Mouse (Mus musculus): ENCODE results near the gene Bicdl2. TPM values are rescaled to one million over a fixed set of nuclear protein-coding genes. Genes with fewer than 3 reads are reported as not detected.

The Bicdl2 gene
- total and polyA plus RNA-seq, 3 experiments: not detected

DNA sequence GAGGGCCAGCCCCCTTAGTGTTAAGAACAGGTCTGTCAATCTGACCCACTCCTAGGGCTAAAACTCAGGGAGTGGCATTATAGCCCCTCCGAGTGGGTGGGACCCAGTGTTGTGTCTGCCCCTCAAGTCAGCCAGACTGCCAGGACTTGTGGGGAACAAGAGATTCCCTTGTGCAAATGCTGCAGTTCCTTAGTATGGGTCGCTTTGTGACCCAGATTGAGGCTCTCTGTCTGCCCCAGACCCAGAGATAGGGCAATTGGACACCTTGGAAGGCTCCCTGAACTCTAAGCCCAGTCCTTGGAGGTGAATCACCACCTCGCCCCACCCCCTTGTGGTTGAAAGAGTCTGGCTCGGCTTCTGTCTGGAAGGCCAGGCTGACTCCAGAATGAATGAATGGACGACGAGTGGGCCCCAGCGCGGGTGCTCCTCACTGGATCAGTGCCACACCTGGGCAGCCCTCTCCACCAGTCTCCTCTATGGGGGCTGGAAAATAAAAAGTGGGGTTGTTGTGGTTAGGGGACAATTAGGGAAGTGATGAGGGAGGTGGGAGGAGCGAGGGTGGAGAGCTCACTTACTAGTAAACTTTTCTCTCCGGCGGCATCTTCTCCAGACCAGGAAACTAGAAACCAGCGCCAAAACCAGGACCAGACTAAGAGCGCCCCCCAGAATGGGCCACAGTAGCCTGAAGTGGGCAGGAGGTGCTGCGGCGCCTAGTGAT lies 15.4 kb downstream of the Bicdl2 start:
- H3K27ac ChIP-seq: peak overlapping the region; percentile 93
- peak; percentile 69 to 71 for DNase-seq
- peak overlapping the region; percentile 69 for H3K9ac ChIP-seq (ENCODE audit: low read depth, low read length)
- peaks cover 2% of the 10 kb centered on the region for H3K4me1 ChIP-seq (ENCODE audit: control insufficient read depth, insufficient read depth, low read length)
- H3K4me3 ChIP-seq: peak overlapping the region; percentile 67
- TF ChIP-seq EP300 (IDR thresholded peaks at IDR 0.05; ENCODE audit: insufficient read depth, low read depth, low read length): no peak
- TF ChIP-seq CTCF (IDR thresholded peaks at IDR 0.05): peak; percentile 45
- peaks cover 6% of the 10 kb centered on the region for H3K27me3 ChIP-seq (ENCODE audit: control insufficient read depth, insufficient read depth, low read length)
- no peaks in the 10 kb centered on the region for H3K79me2 ChIP-seq (replicated peaks; ENCODE audit: control insufficient read depth, insufficient read depth, low read length)
- no peaks in the 10 kb centered on the region for H3K36me3 ChIP-seq (ENCODE audit: control insufficient read depth, insufficient read depth, low read length)
- WGBS: 16% methylated on average over 15 of the region's 15 CpGs
- intact Hi-C loops (cut with DNase I): no loop called here

DNA sequence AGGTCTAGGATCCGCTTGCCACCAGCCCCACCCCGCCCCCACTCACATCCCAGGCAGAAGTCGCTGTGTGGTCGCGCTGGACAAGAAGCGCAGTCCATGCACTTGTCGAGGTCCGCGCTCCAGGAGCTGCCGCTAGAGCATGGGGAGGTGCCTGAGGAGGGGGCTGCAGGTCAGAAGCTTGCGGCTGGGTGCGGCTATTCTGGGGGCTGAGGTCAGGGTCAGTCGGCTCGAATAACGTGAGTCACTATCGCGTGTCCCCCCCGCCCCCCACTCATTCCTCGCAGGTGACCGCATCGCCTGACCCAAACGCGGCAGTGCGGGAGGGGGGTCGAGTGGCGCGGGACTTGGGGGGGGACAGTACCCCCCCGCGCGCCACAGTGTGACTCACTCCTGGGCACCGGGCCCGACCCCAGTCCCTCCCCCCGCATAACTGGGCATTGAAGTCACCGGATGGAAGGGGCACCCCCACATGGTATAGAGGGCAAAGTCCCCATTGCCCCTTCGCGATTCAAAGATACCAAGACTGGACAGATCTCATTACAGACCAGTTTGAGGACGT lies 16.2 kb downstream of the Bicdl2 start:
- H3K4me3 ChIP-seq: peak overlapping the region; percentile 67
- TF ChIP-seq EP300 (IDR thresholded peaks at IDR 0.05; ENCODE audit: insufficient read depth, low read depth, low read length) (0 out of 2 replicates have a peak, but pooled peaks have one; percentile 5), POLR2A (IDR thresholded peaks at IDR 0.05; ENCODE audit: insufficient read depth, low read depth, low read length) (no peak), CTCF (IDR thresholded peaks at IDR 0.05) (no peak)
- peak overlapping the region; percentile 69 for H3K9ac ChIP-seq (ENCODE audit: low read depth, low read length)
- DNase-seq: peak; percentile 75 to 79
- no peaks in the 10 kb centered on the region for H3K36me3 ChIP-seq (ENCODE audit: control insufficient read depth, insufficient read depth, low read length)
- peaks cover 6% of the 10 kb centered on the region for H3K27me3 ChIP-seq (ENCODE audit: control insufficient read depth, insufficient read depth, low read length)
- H3K4me1 ChIP-seq (ENCODE audit: control insufficient read depth, insufficient read depth, low read length): peaks cover 2% of the 10 kb centered on the region
- intact Hi-C loops (cut with DNase I): no loop called here
- under 1% methylated on average over 37 of the region's 37 CpGs for WGBS
- H3K27ac ChIP-seq: peak overlapping the region; percentile 93
- H3K79me2 ChIP-seq (replicated peaks; ENCODE audit: control insufficient read depth, insufficient read depth, low read length): no peaks in the 10 kb centered on the region

DNA sequence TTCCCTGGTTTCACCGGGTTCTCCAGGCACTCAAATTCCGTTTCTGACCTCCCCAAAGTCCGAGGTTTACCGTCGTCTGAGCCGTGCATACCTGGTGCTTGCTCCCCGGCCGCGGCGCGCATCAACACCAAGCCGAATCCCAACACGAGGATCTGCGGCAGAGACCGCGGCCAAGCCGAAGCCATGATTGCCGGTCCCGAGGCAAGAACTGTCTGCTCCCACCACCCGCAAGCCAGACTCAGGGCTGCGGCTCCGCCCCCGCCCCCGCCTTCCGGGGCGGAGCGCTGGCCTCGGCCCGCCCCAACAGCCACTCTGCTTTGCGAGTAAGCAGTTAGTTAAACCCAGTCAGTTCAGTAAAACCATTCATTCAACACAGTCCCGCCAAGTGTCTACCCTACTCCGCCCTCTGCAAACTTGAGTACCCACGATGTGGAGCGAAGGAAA lies 17.0 kb downstream of the Bicdl2 start, which contains the start of gene Tnfrsf12a:
Tnfrsf12a (minus strand) TSS at position 233 of the 444 bp plus-strand sequence.
- under 1% methylated on average over 34 of the region's 34 CpGs for WGBS
- Histone ChIP-seq H3K9ac (ENCODE audit: low read depth, low read length) (peak within 1 kb of the TSS; percentile 69), H3K27me3 (ENCODE audit: control insufficient read depth, insufficient read depth, low read length) (peaks cover 6% of the 10 kb centered on the region), H3K4me1 (ENCODE audit: control insufficient read depth, insufficient read depth, low read length) (peaks cover 2% of the 10 kb centered on the region), H3K4me3 (peak within 1 kb of the TSS; percentile 67), H3K27ac (peak within 1 kb of the TSS; percentile 93), H3K79me2 (replicated peaks; ENCODE audit: control insufficient read depth, insufficient read depth, low read length) (no peaks in the 10 kb centered on the region), H3K36me3 (ENCODE audit: control insufficient read depth, insufficient read depth, low read length) (no peaks in the 10 kb centered on the region)
- TF ChIP-seq CTCF (IDR thresholded peaks at IDR 0.05) (no peak), POLR2A (IDR thresholded peaks at IDR 0.05; ENCODE audit: insufficient read depth, low read depth, low read length) (peak; percentile 97), EP300 (IDR thresholded peaks at IDR 0.05; ENCODE audit: insufficient read depth, low read depth, low read length) (peak; percentile 70; the same call in 1 of the 2 replicates)
- intact Hi-C loops (cut with DNase I): no loop called here
- DNase-seq: peak; percentile 93

DNA sequence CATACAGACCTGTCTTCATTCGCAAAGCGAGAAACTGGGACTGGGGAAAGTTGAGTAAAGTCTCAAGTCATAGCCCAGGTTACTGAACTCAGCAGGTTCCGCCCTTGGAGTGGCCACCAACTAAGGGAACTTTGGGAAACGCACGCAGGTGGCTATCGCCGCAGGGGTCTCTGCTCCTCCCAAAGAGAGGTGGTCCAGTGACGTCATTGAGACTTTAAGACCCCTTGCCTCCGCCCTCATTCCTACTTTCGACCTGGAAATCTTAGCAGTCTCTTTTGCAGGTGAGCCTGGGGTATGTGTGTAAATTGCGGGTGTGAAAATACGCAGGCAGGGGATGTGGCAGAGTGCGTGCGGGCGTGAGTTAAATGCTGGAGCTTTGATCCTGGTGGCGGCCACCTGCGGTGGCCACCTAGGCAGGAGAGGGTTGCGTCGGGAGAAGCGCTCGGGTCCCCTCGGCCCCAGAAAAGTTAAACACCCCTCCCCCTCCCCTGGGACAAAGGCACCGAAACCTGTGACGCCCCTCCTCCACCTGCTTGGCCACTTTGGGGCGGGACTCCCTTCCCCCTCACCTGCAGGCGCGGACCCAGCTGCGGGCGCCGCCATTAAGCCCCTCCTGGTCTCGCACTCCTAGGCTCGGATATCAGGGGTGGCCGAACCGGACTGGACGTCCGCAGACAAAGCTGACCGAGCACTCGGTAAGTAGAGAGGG lies 19.0 kb downstream of the Bicdl2 start, which contains the start of gene Cldn6:
Cldn6 (plus strand) TSS at position 123 of the 709 bp plus-strand sequence.
- DNase-seq: peak in 1 of 2 experiments; percentile 15
- WGBS: 8% methylated on average over 38 of the region's 38 CpGs
- Histone ChIP-seq H3K27me3 (ENCODE audit: control insufficient read depth, insufficient read depth, low read length) (peaks cover 9% of the 10 kb centered on the region), H3K4me1 (ENCODE audit: control insufficient read depth, insufficient read depth, low read length) (peaks cover 2% of the 10 kb centered on the region; the same call in 1 of the 2 replicates), H3K9ac (ENCODE audit: low read depth, low read length) (no peak within 1 kb of the TSS), H3K4me3 (no peak within 1 kb of the TSS), H3K79me2 (replicated peaks; ENCODE audit: control insufficient read depth, insufficient read depth, low read length) (no peaks in the 10 kb centered on the region), H3K27ac (no peak within 1 kb of the TSS), H3K36me3 (ENCODE audit: control insufficient read depth, insufficient read depth, low read length) (no peaks in the 10 kb centered on the region)
- intact Hi-C loops (cut with DNase I): no loop called here
- TF ChIP-seq CTCF (IDR thresholded peaks at IDR 0.05) (no peak), EP300 (IDR thresholded peaks at IDR 0.05; ENCODE audit: insufficient read depth, low read depth, low read length) (no peak), POLR2A (IDR thresholded peaks at IDR 0.05; ENCODE audit: insufficient read depth, low read depth, low read length) (no peak)

DNA sequence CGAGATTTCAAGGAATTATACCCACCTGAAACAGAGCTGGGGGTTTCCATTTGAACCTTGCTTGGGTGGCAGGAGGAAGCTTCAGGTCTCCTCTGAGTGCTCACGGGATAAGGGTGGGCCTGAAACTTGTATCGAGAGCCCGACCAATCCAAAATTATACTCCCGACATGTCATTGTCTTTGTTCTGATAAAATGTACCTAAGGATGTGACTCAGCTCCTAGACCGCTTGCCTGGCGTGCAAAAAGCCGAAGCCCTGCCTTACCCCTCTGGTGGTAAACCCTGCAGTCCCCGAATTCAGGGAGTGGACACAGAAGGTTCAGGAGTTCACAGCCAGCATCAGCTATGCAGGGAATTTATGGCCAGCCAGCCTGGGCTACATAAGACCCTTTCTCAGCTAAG lies 20.0 kb downstream of the Bicdl2 start:
- TF ChIP-seq POLR2A (IDR thresholded peaks at IDR 0.05; ENCODE audit: insufficient read depth, low read depth, low read length): no peak
- TF ChIP-seq CTCF (IDR thresholded peaks at IDR 0.05): no peak
- TF ChIP-seq EP300 (IDR thresholded peaks at IDR 0.05; ENCODE audit: insufficient read depth, low read depth, low read length): no peak
- WGBS: 57% methylated on average over 9 of the region's 9 CpGs
- Histone ChIP-seq H3K4me3 (no peak overlapping the region), H3K27me3 (ENCODE audit: control insufficient read depth, insufficient read depth, low read length) (peaks cover 9% of the 10 kb centered on the region), H3K9ac (ENCODE audit: low read depth, low read length) (no peak overlapping the region), H3K79me2 (replicated peaks; ENCODE audit: control insufficient read depth, insufficient read depth, low read length) (no peaks in the 10 kb centered on the region), H3K36me3 (ENCODE audit: control insufficient read depth, insufficient read depth, low read length) (no peaks in the 10 kb centered on the region), H3K27ac (no peak overlapping the region), H3K4me1 (ENCODE audit: control insufficient read depth, insufficient read depth, low read length) (peaks cover 2% of the 10 kb centered on the region; the same call in 1 of the 2 replicates)
- intact Hi-C loops (cut with DNase I): no loop called here
- DNase-seq: no peak
